ENCODE assay signal across 9 mouse cellular contexts in the genomic region with DNA sequence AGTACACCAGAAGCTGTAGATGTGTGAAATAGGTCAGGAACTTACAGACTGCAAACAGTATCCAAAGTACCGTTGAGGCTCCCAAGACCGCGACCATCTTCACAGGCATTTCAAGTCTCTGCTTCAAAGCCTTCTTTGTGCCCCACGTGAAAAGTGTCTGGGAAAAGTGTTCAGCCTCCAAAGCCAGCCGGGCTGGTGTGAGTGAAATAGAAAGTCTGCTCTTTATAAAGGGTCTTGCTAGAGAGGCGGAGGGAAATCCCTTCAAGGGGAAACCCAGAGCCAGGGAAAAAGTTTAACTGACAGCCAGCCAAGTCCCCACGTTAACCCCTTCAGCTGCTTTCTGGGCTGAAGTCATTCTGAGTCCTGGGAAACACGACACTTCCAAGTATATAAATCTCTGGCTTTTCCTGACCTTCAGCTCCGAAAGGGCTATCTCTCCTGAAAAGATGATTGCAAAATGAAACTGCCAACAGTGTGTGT. TPM values are rescaled to one million over a fixed set of nuclear protein-coding genes. Genes with fewer than 3 reads are reported as not detected.
DNase-seq lines count a peak whose midpoint lies in the region; ATAC-seq and TF ChIP-seq lines count a peak whose summit lies in the region.
"Had no signal": no experiment of that assay in that cellular context is flagged by ENCODE, and none has a peak within 500 bp of the region (broad histone marks: within the 10 kb centered on the region; RNA-seq: fewer than 3 reads in every experiment).

A gene (minus strand): TSS at position 430 of the 480 bp plus-strand sequence.

- ATAC-seq in embryonic facial prominence, embryonic 13.5 days (ENCODE audit: insufficient number of reproducible peaks, insufficient read depth, low FRiP score, low TSS enrichment, low read depth): no peak
- no peak for ATAC-seq in intestine, postnatal 0 days
- ATAC-seq in limb, embryonic 11.5 days (ENCODE audit: insufficient number of reproducible peaks, low FRiP score, low TSS enrichment, low read depth): peak; percentile 72; the same call in 1 of the 2 replicates
- ATAC-seq in midbrain, embryonic 12.5 days (ENCODE audit: low FRiP score, low read depth): peak; percentile 69

- intact Hi-C loops in heart, adult 2 months (cut with DNase I): loop anchor here (5.0 kb wide), 1 partner anchor 63 kb away; no protein-coding TSS in a partner anchor

- TF ChIP-seq CTCF in heart, adult 2 months (IDR thresholded peaks at IDR 0.05): no peak
- no peak for TF ChIP-seq CTCF in intestine, postnatal 0 days (IDR thresholded peaks at IDR 0.05; ENCODE audit: low read depth)
- TF ChIP-seq CTCF in testis, adult 2 months (IDR thresholded peaks at IDR 0.05; ENCODE audit: control insufficient read depth, insufficient read depth, insufficient replicate concordance, low read depth, low read length): no peak

- WGBS in embryonic facial prominence, embryonic 13.5 days: 1% methylated on average over 9 of the region's 9 CpGs
- WGBS in heart, adult 2 months: 3% methylated on average over 9 of the region's 9 CpGs
- 11% methylated on average over 9 of the region's 9 CpGs for WGBS in intestine, postnatal 0 days
- 2% methylated on average over 9 of the region's 9 CpGs for WGBS in limb, embryonic 11.5 days
- WGBS in midbrain, embryonic 12.5 days: 1% methylated on average over 9 of the region's 9 CpGs

- peak within 1 kb of the TSS; percentile 77 for H3K27ac ChIP-seq in embryonic facial prominence, embryonic 13.5 days
- peak within 1 kb of the TSS; percentile 42 for H3K27ac ChIP-seq in heart, adult 2 months
- no peak within 1 kb of the TSS for H3K27ac ChIP-seq in intestine, postnatal 0 days (ENCODE audit: low read depth, low read length)
- peak within 1 kb of the TSS; percentile 74; the same call in 1 of the 2 replicates for H3K27ac ChIP-seq in limb, embryonic 11.5 days (replicated peaks; ENCODE audit: low read depth, low read length)
- peak within 1 kb of the TSS; percentile 77 for H3K27ac ChIP-seq in midbrain, embryonic 12.5 days (replicated peaks)
- peak within 1 kb of the TSS; percentile 65; the same call in 1 of the 2 replicates for H3K27ac ChIP-seq in testis, adult 2 months (ENCODE audit: control insufficient read depth, insufficient read depth, low read depth, low read length)

- TF ChIP-seq POLR2A in heart, adult 2 months (IDR thresholded peaks at IDR 0.05; ENCODE audit: insufficient read depth, low read depth, low read length): peak; percentile 69
- TF ChIP-seq POLR2A in testis, adult 2 months (IDR thresholded peaks at IDR 0.05; ENCODE audit: control insufficient read depth, low read depth, low read length): no peak

- H3K27me3 ChIP-seq in embryonic facial prominence, embryonic 13.5 days: no peaks in the 10 kb centered on the region
- no peaks in the 10 kb centered on the region for H3K27me3 ChIP-seq in heart, adult 2 months (ENCODE audit: control insufficient read depth, insufficient read depth, low read length)
- H3K27me3 ChIP-seq in intestine, postnatal 0 days (replicated peaks; ENCODE audit: control insufficient read depth, insufficient read depth, low read length): no peaks in the 10 kb centered on the region
- H3K27me3 ChIP-seq in limb, embryonic 11.5 days (ENCODE audit: control insufficient read depth, insufficient read depth, low read length): no peaks in the 10 kb centered on the region
- no peaks in the 10 kb centered on the region for H3K27me3 ChIP-seq in midbrain, embryonic 12.5 days
- no peaks in the 10 kb centered on the region for H3K27me3 ChIP-seq in testis, adult 2 months (ENCODE audit: control insufficient read depth, insufficient read depth, low read length)

- peak within 1 kb of the TSS; percentile 65 for H3K9ac ChIP-seq in embryonic facial prominence, embryonic 13.5 days
- peak within 1 kb of the TSS; percentile 40 for H3K9ac ChIP-seq in heart, adult 2 months (ENCODE audit: low read depth, low read length)
- no peak within 1 kb of the TSS for H3K9ac ChIP-seq in intestine, postnatal 0 days (ENCODE audit: low read depth, low read length)
- H3K9ac ChIP-seq in limb, embryonic 11.5 days (ENCODE audit: low read length): peak within 1 kb of the TSS; percentile 56
- peak within 1 kb of the TSS; percentile 34; the same call in 1 of the 2 replicates for H3K9ac ChIP-seq in midbrain, embryonic 12.5 days (replicated peaks)

- H3K4me1 ChIP-seq in embryonic facial prominence, embryonic 13.5 days: peaks cover 17% of the 10 kb centered on the region
- H3K4me1 ChIP-seq in heart, adult 2 months (ENCODE audit: control insufficient read depth, insufficient read depth, low read length): peaks cover 4% of the 10 kb centered on the region
- H3K4me1 ChIP-seq in intestine, postnatal 0 days (replicated peaks; ENCODE audit: control insufficient read depth, insufficient read depth, low read length): no peaks in the 10 kb centered on the region
- H3K4me1 ChIP-seq in limb, embryonic 11.5 days (ENCODE audit: control insufficient read depth, insufficient read depth, low read length): peaks cover 9% of the 10 kb centered on the region
- H3K4me1 ChIP-seq in midbrain, embryonic 12.5 days: peaks cover 29% of the 10 kb centered on the region
- H3K4me1 ChIP-seq in testis, adult 2 months (ENCODE audit: control insufficient read depth, insufficient read depth, low read length): no peaks in the 10 kb centered on the region; the same call in 1 of the 2 replicates

- peak; percentile 17 to 19 for DNase-seq in cerebellum, postnatal 14 days
- DNase-seq in cerebellum, adult 9-10 months: no peak
- peak; percentile 62 to 65 for DNase-seq in heart, adult 2 months
- peak; percentile 81 for DNase-seq in limb, embryonic 11.5 days (ENCODE audit: low spot score)

- no peaks in the 10 kb centered on the region for H3K9me3 ChIP-seq in embryonic facial prominence, embryonic 13.5 days
- no peaks in the 10 kb centered on the region for H3K9me3 ChIP-seq in intestine, postnatal 0 days (ENCODE audit: control insufficient read depth)
- H3K9me3 ChIP-seq in limb, embryonic 11.5 days (ENCODE audit: control insufficient read depth, low read length): no peaks in the 10 kb centered on the region
- H3K9me3 ChIP-seq in midbrain, embryonic 12.5 days: no peaks in the 10 kb centered on the region
- H3K9me3 ChIP-seq: megakaryocyte, embryonic 14.5 days had no signal

- peak within 1 kb of the TSS; percentile 47 for H3K4me3 ChIP-seq in embryonic facial prominence, embryonic 13.5 days
- H3K4me3 ChIP-seq in heart, adult 2 months: peak within 1 kb of the TSS; percentile 55
- H3K4me3 ChIP-seq in intestine, postnatal 0 days (ENCODE audit: low read depth, low read length): peak within 1 kb of the TSS; percentile 7
- peak within 1 kb of the TSS; percentile 45 for H3K4me3 ChIP-seq in limb, embryonic 11.5 days (ENCODE audit: low read depth, low read length)
- peak within 1 kb of the TSS; percentile 39 for H3K4me3 ChIP-seq in midbrain, embryonic 12.5 days
- H3K4me3 ChIP-seq in testis, adult 2 months (ENCODE audit: control insufficient read depth, low read depth, low read length): peak within 1 kb of the TSS; percentile 62
- H3K4me3 ChIP-seq: megakaryocyte, embryonic 14.5 days had no signal

- H3K4me2 ChIP-seq in embryonic facial prominence, embryonic 13.5 days: peak within 1 kb of the TSS; percentile 64
- H3K4me2 ChIP-seq in intestine, postnatal 0 days (replicated peaks; ENCODE audit: low read depth): peak within 1 kb of the TSS; percentile 57
- peak within 1 kb of the TSS; percentile 42 for H3K4me2 ChIP-seq in limb, embryonic 11.5 days (ENCODE audit: low read depth, severe bottlenecking)
- H3K4me2 ChIP-seq in midbrain, embryonic 12.5 days (replicated peaks): peak within 1 kb of the TSS; percentile 51

- H3K79me2 ChIP-seq in heart, adult 2 months (replicated peaks; ENCODE audit: control insufficient read depth, insufficient read depth, low read length): no peaks in the 10 kb centered on the region

- no peak for TF ChIP-seq EP300 in heart, adult 2 months (IDR thresholded peaks at IDR 0.05; ENCODE audit: insufficient read depth, low read depth, low read length)

- H3K36me3 ChIP-seq in embryonic facial prominence, embryonic 13.5 days: 0 out of 2 replicates have a peak, but pooled peaks cover under 1% of the 10 kb centered on the region
- no peaks in the 10 kb centered on the region; the same call in 1 of the 2 replicates for H3K36me3 ChIP-seq in heart, adult 2 months (ENCODE audit: control insufficient read depth, insufficient read depth, low read length)
- no peaks in the 10 kb centered on the region for H3K36me3 ChIP-seq in intestine, postnatal 0 days (ENCODE audit: control insufficient read depth, insufficient read depth)
- no peaks in the 10 kb centered on the region; the same call in 1 of the 2 replicates for H3K36me3 ChIP-seq in limb, embryonic 11.5 days (ENCODE audit: control insufficient read depth, insufficient read depth, low read length)
- H3K36me3 ChIP-seq in midbrain, embryonic 12.5 days: peaks cover 2% of the 10 kb centered on the region
- no peaks in the 10 kb centered on the region for H3K36me3 ChIP-seq in testis, adult 2 months (ENCODE audit: control insufficient read depth, insufficient read depth, low read length)

RNA-seq across cellular contexts. Expression of the gene that starts here (rescaled TPM):
- 36.2 and 42.8 TPM in 2 replicates for polyA plus RNA-seq in embryonic facial prominence, embryonic 13.5 days (2015; fragmentation: Nextera tagmentation; extraction: Ambion mirVana)
- 10 to 100 TPM; 14.7 to 15.3 TPM for total RNA-seq in heart, adult 2 months (2021)
- 5.8 and 9.6 TPM in 2 replicates for polyA plus RNA-seq in heart, adult 2 months (2012; rRNA removed)
- polyA plus RNA-seq in intestine, postnatal 0 days (2015; fragmentation: Nextera tagmentation; extraction: Ambion mirVana): 6.4 and 7.2 TPM in 2 replicates
- polyA plus RNA-seq in limb, embryonic 11.5 days (2014; fragmentation: Nextera tagmentation; extraction: Ambion mirVana): 74.3 and 78.8 TPM in 2 replicates
- 50.2 and 53.7 TPM in 2 replicates for polyA plus RNA-seq in midbrain, embryonic 12.5 days (2016; fragmentation: Nextera tagmentation; extraction: Ambion mirVana)
- 21.9 and 39.0 TPM in 2 replicates for polyA plus RNA-seq in testis, adult 2 months (2012; rRNA removed)

Comparison
In these comparisons a context has a peak if more than half of its experiments do, and no peak if none do; other contexts are left out.
1. ATAC-seq: peak in limb, embryonic 11.5 days (single experiment) and midbrain, embryonic 12.5 days (single experiment); none in embryonic facial prominence, embryonic 13.5 days (single experiment) and intestine, postnatal 0 days (single experiment).
2. H3K4me3 ChIP-seq: peak in every context shown above with its lines; median percentile 62 in testis, adult 2 months; 55 in heart, adult 2 months; 47 in embryonic facial prominence, embryonic 13.5 days; 45 in limb, embryonic 11.5 days; 39 in midbrain, embryonic 12.5 days; 7 in intestine, postnatal 0 days.
3. Peak in every context shown above with its lines, with median percentiles within 50 percentile points of each other: H3K4me2 ChIP-seq.